Mouse (Mus musculus): ENCODE results near the gene Ttc23. TPM values are rescaled to one million over a fixed set of nuclear protein-coding genes. Genes with fewer than 3 reads are reported as not detected.

The Ttc23 gene
- polyA plus RNA-seq, 1 experiment, result 8.8 TPM

DNA sequence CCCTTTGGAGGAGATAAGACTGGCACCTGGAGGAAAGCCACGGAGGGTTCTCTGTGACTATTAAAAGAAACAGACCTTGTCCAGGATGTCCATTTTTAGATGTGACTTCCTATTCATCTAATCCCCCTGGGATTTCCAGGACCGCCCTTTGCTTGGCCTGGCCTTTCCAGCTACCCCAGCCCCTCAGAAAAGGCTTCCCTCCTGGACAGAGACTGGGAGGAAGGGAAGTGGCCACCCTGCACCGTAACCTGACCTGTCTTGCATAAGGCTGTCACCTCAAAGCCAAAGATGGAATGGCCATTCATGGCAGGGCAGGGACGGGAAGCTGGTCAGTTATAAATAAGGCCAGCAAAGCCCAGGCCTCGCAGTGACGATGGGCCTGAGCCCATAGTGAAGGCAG is 43.8 kb downstream of the Ttc23 start:
- DNase-seq, result peak; percentile 74
- H3K27ac ChIP-seq (ENCODE audit: insufficient read depth, low read depth, low read length), result 0 out of 2 replicates have a peak overlapping the region, but pooled peaks have one; percentile 1
- WGBS, result 72% methylated on average over 6 of the region's 6 CpGs
- no peaks in the 10 kb centered on the region for H3K36me3 ChIP-seq (ENCODE audit: control insufficient read depth, insufficient read depth, low read length)
- no peak overlapping the region for H3K4me3 ChIP-seq (ENCODE audit: insufficient read depth, low read depth, low read length)
- no peaks in the 10 kb centered on the region for H3K27me3 ChIP-seq (replicated peaks; ENCODE audit: control insufficient read depth, insufficient read depth, low read length)
- no peak for TF ChIP-seq CTCF (conservative IDR thresholded peaks at IDR 0.05; ENCODE audit: insufficient read depth, insufficient read length, low read depth, low read length)
- no peak for TF ChIP-seq POLR2A (IDR thresholded peaks at IDR 0.05; ENCODE audit: low read depth, low read length)
- H3K4me1 ChIP-seq (ENCODE audit: control insufficient read depth, insufficient read depth, low read length), result peaks cover 2% of the 10 kb centered on the region; the same call in 1 of the 2 replicates

DNA sequence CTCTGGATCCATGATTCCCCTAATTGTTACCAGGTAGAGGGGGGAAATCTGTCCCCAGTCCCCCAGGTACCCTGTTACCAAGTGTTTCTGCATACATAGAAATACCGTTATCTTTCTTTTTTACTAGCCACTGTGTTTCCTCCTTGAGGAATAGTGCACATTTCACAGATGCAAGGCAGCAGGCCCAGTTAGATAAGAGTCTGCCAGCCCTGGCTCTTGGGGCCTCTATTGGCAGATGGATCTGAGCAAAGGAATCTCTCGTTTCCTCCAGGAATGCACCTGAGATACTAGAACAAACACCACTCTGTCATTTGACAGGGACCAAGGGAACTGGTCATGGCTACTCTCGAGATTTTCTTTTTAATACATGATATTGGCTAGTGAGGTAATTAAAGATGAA is 44.9 kb downstream of the Ttc23 start:
- TF ChIP-seq POLR2A (IDR thresholded peaks at IDR 0.05; ENCODE audit: low read depth, low read length) (no peak), CTCF (conservative IDR thresholded peaks at IDR 0.05; ENCODE audit: insufficient read depth, insufficient read length, low read depth, low read length) (no peak)
- Histone ChIP-seq H3K36me3 (ENCODE audit: control insufficient read depth, insufficient read depth, low read length) (no peaks in the 10 kb centered on the region), H3K27ac (ENCODE audit: insufficient read depth, low read depth, low read length) (no peak overlapping the region), H3K4me3 (ENCODE audit: insufficient read depth, low read depth, low read length) (no peak overlapping the region), H3K4me1 (ENCODE audit: control insufficient read depth, insufficient read depth, low read length) (peaks cover 2% of the 10 kb centered on the region; the same call in 1 of the 2 replicates), H3K27me3 (replicated peaks; ENCODE audit: control insufficient read depth, insufficient read depth, low read length) (no peaks in the 10 kb centered on the region)
- no peak for DNase-seq
- WGBS, result 76% methylated on average over 3 of the region's 3 CpGs

DNA sequence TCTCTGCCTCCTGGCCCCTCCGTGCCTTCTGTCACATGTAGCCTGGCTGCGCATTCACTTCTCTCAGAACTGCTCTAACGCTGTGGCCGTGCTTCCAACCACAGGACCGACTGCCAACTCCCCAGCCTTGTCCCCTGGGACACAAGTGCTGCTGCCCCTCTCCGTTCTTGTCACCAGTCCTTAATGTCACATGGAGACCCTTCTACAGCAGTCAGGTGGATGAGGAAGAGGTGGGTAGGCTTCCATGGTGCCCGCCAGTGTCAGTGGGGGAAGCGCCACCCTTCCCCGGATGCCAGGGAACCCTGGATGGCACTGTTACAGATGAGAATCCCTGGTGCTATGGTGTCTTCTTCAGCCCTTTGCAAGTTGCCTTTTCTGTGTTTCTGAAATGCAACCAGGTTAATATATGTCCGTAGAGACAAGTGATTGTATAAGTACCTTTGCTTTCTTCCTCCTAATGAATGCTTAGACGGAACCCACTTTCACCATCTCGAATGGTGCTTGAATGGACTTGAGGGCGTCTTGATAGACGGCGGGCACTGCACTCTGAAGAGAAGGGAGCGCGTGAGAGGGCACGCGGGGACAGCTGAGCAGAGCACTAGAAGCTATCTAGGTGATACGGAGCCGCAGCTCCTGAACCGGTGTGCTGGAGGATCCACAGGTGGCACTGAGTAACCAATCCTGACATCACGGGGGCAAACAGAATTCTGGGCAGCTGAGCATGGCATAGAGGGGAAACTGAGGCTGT is 45.8 kb downstream of the Ttc23 start:
- Histone ChIP-seq H3K27ac (ENCODE audit: insufficient read depth, low read depth, low read length) (no peak overlapping the region), H3K4me3 (ENCODE audit: insufficient read depth, low read depth, low read length) (no peak overlapping the region), H3K36me3 (ENCODE audit: control insufficient read depth, insufficient read depth, low read length) (no peaks in the 10 kb centered on the region), H3K27me3 (replicated peaks; ENCODE audit: control insufficient read depth, insufficient read depth, low read length) (no peaks in the 10 kb centered on the region), H3K4me1 (ENCODE audit: control insufficient read depth, insufficient read depth, low read length) (peaks cover 2% of the 10 kb centered on the region; the same call in 1 of the 2 replicates)
- no peak for TF ChIP-seq CTCF (conservative IDR thresholded peaks at IDR 0.05; ENCODE audit: insufficient read depth, insufficient read length, low read depth, low read length)
- TF ChIP-seq POLR2A (IDR thresholded peaks at IDR 0.05; ENCODE audit: low read depth, low read length), result no peak
- 94% methylated on average over 23 of the region's 23 CpGs for WGBS
- no peak for DNase-seq

DNA sequence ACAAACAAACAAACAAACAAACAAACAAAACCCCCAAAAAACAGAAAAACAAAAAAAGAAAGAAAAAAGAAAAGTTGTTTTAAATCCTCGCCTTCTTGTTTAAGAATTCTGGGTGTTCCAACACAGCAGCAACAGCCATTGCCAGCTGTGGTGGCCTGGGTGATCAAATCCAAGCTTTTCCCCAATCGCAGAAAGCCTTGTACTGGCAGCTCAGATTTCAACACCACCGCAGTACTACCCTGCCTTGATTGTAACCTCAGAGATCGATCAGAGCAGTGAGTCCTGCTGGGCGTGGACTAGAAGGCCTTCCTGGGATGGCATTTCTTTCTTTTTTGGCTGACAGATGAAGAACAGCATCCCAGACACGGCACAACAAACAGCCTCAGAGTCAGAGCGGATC is 48.7 kb downstream of the Ttc23 start:
- no peaks in the 10 kb centered on the region for H3K4me1 ChIP-seq (ENCODE audit: control insufficient read depth, insufficient read depth, low read length)
- no peaks in the 10 kb centered on the region for H3K36me3 ChIP-seq (ENCODE audit: control insufficient read depth, insufficient read depth, low read length)
- WGBS, result 81% methylated on average over 7 of the region's 7 CpGs
- TF ChIP-seq POLR2A (IDR thresholded peaks at IDR 0.05; ENCODE audit: low read depth, low read length) (no peak), CTCF (conservative IDR thresholded peaks at IDR 0.05; ENCODE audit: insufficient read depth, insufficient read length, low read depth, low read length) (no peak)
- DNase-seq, result no peak
- H3K27me3 ChIP-seq (replicated peaks; ENCODE audit: control insufficient read depth, insufficient read depth, low read length), result no peaks in the 10 kb centered on the region
- H3K27ac ChIP-seq (ENCODE audit: insufficient read depth, low read depth, low read length), result no peak overlapping the region
- no peak overlapping the region for H3K4me3 ChIP-seq (ENCODE audit: insufficient read depth, low read depth, low read length)

DNA sequence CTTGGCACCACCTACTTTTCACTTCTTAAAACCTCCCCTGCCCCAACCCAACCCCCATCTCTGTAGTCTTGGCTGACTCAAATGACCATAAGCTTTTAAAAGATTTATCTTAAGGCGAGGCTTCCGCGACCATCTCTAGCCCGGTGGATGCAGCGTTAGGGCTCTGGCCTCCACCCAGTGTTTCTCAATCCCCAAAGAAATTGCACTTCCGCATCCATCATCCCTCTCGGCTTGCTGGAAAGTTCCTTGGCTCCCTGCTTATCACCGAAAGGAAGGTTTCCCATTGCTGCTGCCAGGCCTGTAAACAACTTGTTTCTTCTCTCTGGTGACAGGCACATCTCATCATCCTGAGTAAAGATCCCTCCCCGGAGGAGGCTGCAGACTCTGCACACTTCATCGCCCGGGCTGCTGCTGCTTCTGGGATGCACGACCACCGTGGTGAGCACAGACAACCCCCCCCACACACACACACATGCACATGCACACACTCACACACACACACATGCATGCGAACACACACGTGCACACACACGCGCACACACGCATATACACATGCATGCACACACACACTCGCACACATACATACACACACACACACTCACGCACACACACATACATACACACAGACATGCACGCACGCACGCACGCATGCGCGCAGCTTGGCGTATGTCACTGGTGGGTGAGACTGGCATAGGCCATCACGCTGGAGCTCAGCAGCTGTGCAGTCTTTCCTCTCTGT is 50.9 kb downstream of the Ttc23 start:
- Histone ChIP-seq H3K27me3 (replicated peaks; ENCODE audit: control insufficient read depth, insufficient read depth, low read length) (no peaks in the 10 kb centered on the region), H3K36me3 (ENCODE audit: control insufficient read depth, insufficient read depth, low read length) (no peaks in the 10 kb centered on the region), H3K4me1 (ENCODE audit: control insufficient read depth, insufficient read depth, low read length) (no peaks in the 10 kb centered on the region), H3K4me3 (ENCODE audit: insufficient read depth, low read depth, low read length) (no peak overlapping the region), H3K27ac (ENCODE audit: insufficient read depth, low read depth, low read length) (no peak overlapping the region)
- DNase-seq, result no peak
- 85% methylated on average over 28 of the region's 28 CpGs for WGBS
- TF ChIP-seq POLR2A (IDR thresholded peaks at IDR 0.05; ENCODE audit: low read depth, low read length) (no peak), CTCF (conservative IDR thresholded peaks at IDR 0.05; ENCODE audit: insufficient read depth, insufficient read length, low read depth, low read length) (no peak)

DNA sequence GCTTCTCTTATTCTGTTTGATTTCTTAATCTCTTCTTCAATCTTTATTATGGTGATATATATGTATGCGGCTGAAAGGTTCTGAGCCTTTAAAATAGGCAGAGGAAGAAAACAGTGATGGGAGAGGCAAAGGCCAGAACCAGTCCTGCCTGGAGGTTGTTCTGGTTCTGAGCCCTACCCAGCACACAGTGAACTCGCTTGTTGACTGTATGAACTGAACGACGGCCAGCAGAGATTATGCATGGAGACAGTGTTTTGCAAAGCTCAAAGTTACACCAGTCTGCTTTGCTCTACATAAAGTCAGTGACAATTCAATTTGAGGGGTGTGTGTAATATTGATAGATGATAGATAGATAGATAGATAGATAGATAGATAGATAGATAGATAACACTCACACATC is 52.1 kb downstream of the Ttc23 start:
- H3K4me3 ChIP-seq (ENCODE audit: insufficient read depth, low read depth, low read length), result no peak overlapping the region
- no peak overlapping the region for H3K27ac ChIP-seq (ENCODE audit: insufficient read depth, low read depth, low read length)
- no peak for DNase-seq
- H3K4me1 ChIP-seq (ENCODE audit: control insufficient read depth, insufficient read depth, low read length), result no peaks in the 10 kb centered on the region
- H3K27me3 ChIP-seq (replicated peaks; ENCODE audit: control insufficient read depth, insufficient read depth, low read length), result no peaks in the 10 kb centered on the region
- no peak for TF ChIP-seq CTCF (conservative IDR thresholded peaks at IDR 0.05; ENCODE audit: insufficient read depth, insufficient read length, low read depth, low read length)
- no peak for TF ChIP-seq POLR2A (IDR thresholded peaks at IDR 0.05; ENCODE audit: low read depth, low read length)
- H3K36me3 ChIP-seq (ENCODE audit: control insufficient read depth, insufficient read depth, low read length), result no peaks in the 10 kb centered on the region
- WGBS, result 84% methylated on average over 4 of the region's 4 CpGs

DNA sequence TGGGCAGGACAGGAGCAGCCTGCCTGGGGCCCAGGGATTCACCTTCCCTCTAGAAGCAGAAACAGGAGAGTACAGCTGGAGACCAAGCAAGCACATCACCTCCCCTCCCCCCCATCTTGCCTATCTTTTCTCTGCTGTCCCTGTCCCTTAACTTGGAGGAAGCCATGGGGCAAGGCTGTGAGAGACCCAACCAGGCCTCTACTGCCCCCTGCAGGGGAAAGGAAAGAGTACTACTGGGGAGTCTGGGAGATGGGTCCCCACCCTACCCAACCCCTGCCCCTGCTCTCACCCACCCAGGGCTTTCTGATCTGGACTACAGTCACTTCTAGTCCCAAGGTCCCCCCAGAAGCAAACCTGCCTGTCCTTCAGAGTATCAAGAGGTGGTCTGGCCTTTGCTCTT is 53.6 kb downstream of the Ttc23 start:
- Histone ChIP-seq H3K36me3 (ENCODE audit: control insufficient read depth, insufficient read depth, low read length) (no peaks in the 10 kb centered on the region), H3K4me3 (ENCODE audit: insufficient read depth, low read depth, low read length) (no peak overlapping the region), H3K4me1 (ENCODE audit: control insufficient read depth, insufficient read depth, low read length) (no peaks in the 10 kb centered on the region), H3K27me3 (replicated peaks; ENCODE audit: control insufficient read depth, insufficient read depth, low read length) (no peaks in the 10 kb centered on the region), H3K27ac (ENCODE audit: insufficient read depth, low read depth, low read length) (no peak overlapping the region)
- peak; percentile 58 for DNase-seq
- TF ChIP-seq POLR2A (IDR thresholded peaks at IDR 0.05; ENCODE audit: low read depth, low read length) (no peak), CTCF (conservative IDR thresholded peaks at IDR 0.05; ENCODE audit: insufficient read depth, insufficient read length, low read depth, low read length) (peak; percentile 65)
